Mouse (Mus musculus): ENCODE measurements around the gene Cblb.

- TF ChIP-seq CEBPB (IDR thresholded peaks at IDR 0.05; ENCODE audit: low read depth) (no peak), CTCF (IDR thresholded peaks at IDR 0.05; ENCODE audit: control insufficient read depth, insufficient read depth, insufficient read length) (no peak), MYOG (IDR thresholded peaks at IDR 0.05; ENCODE audit: control insufficient read depth, extremely low read depth, insufficient read length) (no peak), USF1 (IDR thresholded peaks at IDR 0.05; ENCODE audit: low read depth) (no peak)
These were observed 117.0 kb downstream of the Cblb start for GRCm38 (mm10) chr16:52148041-52148440.
